17 mouse cellular contexts compared by ENCODE assay signal in the genomic region with DNA sequence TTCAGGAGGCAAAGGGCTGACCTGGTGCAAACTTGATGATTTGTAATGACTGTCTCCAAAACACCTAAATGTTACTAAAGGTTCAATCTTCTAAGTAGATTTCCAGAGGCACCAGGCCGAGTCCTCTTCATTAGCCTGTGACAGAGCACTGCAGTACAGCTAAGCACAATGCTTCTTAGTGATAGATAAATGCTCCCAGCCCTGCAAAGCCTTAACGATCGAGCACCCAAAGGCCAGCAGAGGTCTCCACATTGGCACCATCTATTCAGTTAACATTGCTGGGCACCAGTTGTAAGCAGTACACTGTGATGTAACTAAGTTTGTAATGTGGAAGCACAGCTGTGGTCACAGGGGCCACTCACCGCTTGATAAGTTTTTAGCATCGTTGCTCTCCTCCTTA. TPM values are rescaled to one million over a fixed set of nuclear protein-coding genes. Genes with fewer than 3 reads are reported as not detected.
DNase-seq lines count a peak whose midpoint lies in the region; ATAC-seq and TF ChIP-seq lines count a peak whose summit lies in the region.
"Had no signal": no experiment of that assay in that cellular context is flagged by ENCODE, and none has a peak within 500 bp of the region (broad histone marks: within the 10 kb centered on the region; RNA-seq: fewer than 3 reads in every experiment).

No protein-coding gene starts in this region.

- H3K4me3 ChIP-seq in heart, embryonic 11.5 days (ENCODE audit: low read depth, low read length): no peak overlapping the region
- no peak overlapping the region for H3K4me3 ChIP-seq in liver, adult 2 months (ENCODE audit: insufficient read depth, low read depth, low read length)
- H3K4me3 ChIP-seq in liver, embryonic 12.5 days: no peak overlapping the region
- no peak overlapping the region for H3K4me3 ChIP-seq in stomach, postnatal 0 days (ENCODE audit: low read depth, low read length)
- H3K4me3 ChIP-seq: embryonic facial prominence, embryonic 12.5 days; limb, embryonic 13.5 days; midbrain, embryonic 13.5 days; myocyte had no signal

- no peak overlapping the region for H3K4me2 ChIP-seq in heart, embryonic 11.5 days
- H3K4me2 ChIP-seq in liver, embryonic 12.5 days: no peak overlapping the region
- H3K4me2 ChIP-seq in stomach, postnatal 0 days (replicated peaks; ENCODE audit: low read depth): no peak overlapping the region
- H3K4me2 ChIP-seq: embryonic facial prominence, embryonic 12.5 days; hindbrain, embryonic 14.5 days; limb, embryonic 13.5 days; midbrain, embryonic 13.5 days had no signal

- H3K4me1 ChIP-seq in heart, embryonic 11.5 days (ENCODE audit: control insufficient read depth, insufficient read depth, low read length): peaks cover 21% of the 10 kb centered on the region
- peaks cover 10% of the 10 kb centered on the region for H3K4me1 ChIP-seq in liver, adult 2 months (ENCODE audit: control insufficient read depth, insufficient read depth, low read length)
- 0 out of 2 replicates have a peak, but pooled peaks cover 7% of the 10 kb centered on the region for H3K4me1 ChIP-seq in liver, embryonic 12.5 days
- H3K4me1 ChIP-seq in stomach, postnatal 0 days (replicated peaks; ENCODE audit: control insufficient read depth, insufficient read depth): no peaks in the 10 kb centered on the region; the same call in 1 of the 2 replicates
- H3K4me1 ChIP-seq: midbrain, embryonic 13.5 days had no signal

- no peak overlapping the region for H3K9ac ChIP-seq in heart, embryonic 11.5 days (ENCODE audit: low read depth, low read length)
- H3K9ac ChIP-seq in liver, adult 2 months (ENCODE audit: low read depth, low read length): no peak overlapping the region
- no peak overlapping the region for H3K9ac ChIP-seq in liver, embryonic 12.5 days
- H3K9ac ChIP-seq in stomach, postnatal 0 days (ENCODE audit: low read length): no peak overlapping the region
- H3K9ac ChIP-seq: embryonic facial prominence, embryonic 12.5 days; forebrain, postnatal 0 days; hindbrain, embryonic 14.5 days; limb, embryonic 13.5 days; midbrain, embryonic 13.5 days had no signal

- peak overlapping the region; percentile 55; the same call in 1 of the 2 replicates for H3K27ac ChIP-seq in heart, embryonic 11.5 days (ENCODE audit: low read depth, low read length)
- H3K27ac ChIP-seq in liver, adult 2 months (replicated peaks; ENCODE audit: insufficient read depth, low read depth, low read length): peak overlapping the region; percentile 15; the same call in 1 of the 2 replicates
- no peak overlapping the region for H3K27ac ChIP-seq in liver, embryonic 12.5 days
- peak overlapping the region; percentile 30; the same call in 1 of the 2 replicates for H3K27ac ChIP-seq in stomach, postnatal 0 days (replicated peaks)
- H3K27ac ChIP-seq: embryonic facial prominence, embryonic 12.5 days; hindbrain, embryonic 14.5 days; limb, embryonic 13.5 days; midbrain, embryonic 13.5 days had no signal

- TF ChIP-seq EP300 in stomach, postnatal 0 days (optimal IDR thresholded peaks at IDR 0.05): no peak

- 59% methylated on average over 5 of the region's 5 CpGs for WGBS in heart, embryonic 11.5 days (ENCODE audit: insufficient replicate concordance)
- 44% methylated on average over 5 of the region's 5 CpGs for WGBS in liver, adult 2 months
- WGBS in liver, embryonic 12.5 days (ENCODE audit: insufficient replicate concordance): 58% methylated on average over 5 of the region's 5 CpGs
- WGBS in stomach, postnatal 0 days: 76% methylated on average over 5 of the region's 5 CpGs

- TF ChIP-seq CTCF in liver, adult 2 months (IDR thresholded peaks at IDR 0.05; ENCODE audit: low read depth, low read length): no peak
- no peak for TF ChIP-seq CTCF in stomach, postnatal 0 days (IDR thresholded peaks at IDR 0.05; ENCODE audit: low read depth)

- ATAC-seq in heart, embryonic 11.5 days (replicated peaks; ENCODE audit: insufficient number of reproducible peaks, low FRiP score, low TSS enrichment): no peak
- no peak for ATAC-seq in liver, embryonic 12.5 days
- ATAC-seq in stomach, postnatal 0 days (ENCODE audit: low FRiP score, low TSS enrichment): no peak
- ATAC-seq: forebrain, postnatal 0 days; midbrain, embryonic 13.5 days had no signal

- no peaks in the 10 kb centered on the region for H3K36me3 ChIP-seq in heart, embryonic 11.5 days (ENCODE audit: control insufficient read depth, insufficient read depth, low read length)
- no peaks in the 10 kb centered on the region for H3K36me3 ChIP-seq in liver, adult 2 months (ENCODE audit: control insufficient read depth, insufficient read depth, low read length)
- no peaks in the 10 kb centered on the region for H3K36me3 ChIP-seq in liver, embryonic 12.5 days
- H3K36me3 ChIP-seq in stomach, postnatal 0 days (ENCODE audit: control insufficient read depth, insufficient read depth, low read length): no peaks in the 10 kb centered on the region

- H3K79me2 ChIP-seq in liver, adult 2 months (ENCODE audit: control insufficient read depth, insufficient read depth, low read length): no peaks in the 10 kb centered on the region

- no peaks in the 10 kb centered on the region; the same call in 1 of the 2 replicates for H3K27me3 ChIP-seq in heart, embryonic 11.5 days (ENCODE audit: control insufficient read depth, insufficient read depth, low read length)
- no peaks in the 10 kb centered on the region for H3K27me3 ChIP-seq in liver, adult 2 months (ENCODE audit: control insufficient read depth, insufficient read depth, low read length)
- H3K27me3 ChIP-seq in liver, embryonic 12.5 days (replicated peaks): no peaks in the 10 kb centered on the region
- H3K27me3 ChIP-seq in stomach, postnatal 0 days (ENCODE audit: control insufficient read depth, insufficient read depth, low read length): no peaks in the 10 kb centered on the region
- H3K27me3 ChIP-seq: embryonic facial prominence, embryonic 12.5 days; limb, embryonic 13.5 days; midbrain, embryonic 13.5 days had no signal

- DNase-seq in heart, adult 9 months (ENCODE audit: low spot score in 2 of 2): no peak
- peak; percentile 51 for DNase-seq in liver, adult 2 months (ENCODE audit: extremely low read depth, low read depth, low spot score)
- DNase-seq in thymus, postnatal 4 days: peak; percentile 21
- no peak for DNase-seq in thymus, adult 18-20 months
- DNase-seq in stomach, postnatal 0 days (ENCODE audit: low spot score): no peak
- no peak for DNase-seq in left cerebral cortex, adult 8-10 months (ENCODE audit: low spot score in 2 of 2)
- DNase-seq: cerebellum, adult 2 months; forebrain, postnatal 0 days had no signal

- no peak for TF ChIP-seq POLR2A in liver, adult 2 months (IDR thresholded peaks at IDR 0.05; ENCODE audit: extremely low read depth, insufficient read depth, low read length)

- H3K9me3 ChIP-seq in heart, embryonic 11.5 days (replicated peaks; ENCODE audit: control insufficient read depth, low read length): no peaks in the 10 kb centered on the region
- H3K9me3 ChIP-seq in liver, embryonic 12.5 days (replicated peaks): no peaks in the 10 kb centered on the region
- no peaks in the 10 kb centered on the region for H3K9me3 ChIP-seq in stomach, postnatal 0 days (ENCODE audit: control insufficient read depth, low read length)
- H3K9me3 ChIP-seq: embryonic facial prominence, embryonic 12.5 days; limb, embryonic 13.5 days; midbrain, embryonic 13.5 days had no signal

RNA-seq across cellular contexts. Expression of gene Eif4e3, which starts 22.2 kb away (rescaled TPM):
- polyA plus RNA-seq in heart, embryonic 11.5 days (2014; fragmentation: Nextera tagmentation; extraction: Ambion mirVana): 5.8 and 6.1 TPM in 2 replicates
- 2.7 and 4.1 TPM in 2 replicates for total RNA-seq in liver, adult 2 months (2014; rRNA removed)
- 1.3 and 1.5 TPM in 2 replicates for polyA plus RNA-seq in liver, adult 2 months (2012; rRNA removed)
- polyA plus RNA-seq in liver, embryonic 12.5 days (2016; fragmentation: Nextera tagmentation; extraction: Ambion mirVana): 2.3 and 2.4 TPM in 2 replicates
- polyA plus RNA-seq in stomach, postnatal 0 days (2015; fragmentation: Nextera tagmentation; extraction: Ambion mirVana): 7.8 and 8.3 TPM in 2 replicates
- total RNA-seq in left cerebral cortex, adult 8-10 months (2022): 10 to 100 TPM; 19.5 to 21.7 (median 21.2) TPM
- total RNA-seq: MEL had no signal

RNA-seq across cellular contexts. Expression of gene Gm20696, which starts 22.2 kb away (rescaled TPM):
- 2.1 and 4.0 TPM in 2 replicates for polyA plus RNA-seq in heart, embryonic 11.5 days (2014; fragmentation: Nextera tagmentation; extraction: Ambion mirVana)
- total RNA-seq in liver, adult 2 months (2014; rRNA removed): 6.5 and 6.9 TPM in 2 replicates
- polyA plus RNA-seq in liver, adult 2 months (2012; rRNA removed): 0.02 and 0.26 TPM in 2 replicates
- polyA plus RNA-seq in liver, embryonic 12.5 days (2016; fragmentation: Nextera tagmentation; extraction: Ambion mirVana): 1.4 and 3.0 TPM in 2 replicates
- polyA plus RNA-seq in stomach, postnatal 0 days (2015; fragmentation: Nextera tagmentation; extraction: Ambion mirVana): 1.4 and 1.8 TPM in 2 replicates
- total RNA-seq in left cerebral cortex, adult 8-10 months (2022): 1 to 10 TPM; 7.2 to 9.9 (median 9.3) TPM

RNA-seq across cellular contexts. Expression of gene Gpr27, which starts 48.1 kb away (rescaled TPM):
- 1.2 and 1.4 TPM in 2 replicates for polyA plus RNA-seq in heart, embryonic 11.5 days (2014; fragmentation: Nextera tagmentation; extraction: Ambion mirVana)
- 0.09 and 0.27 TPM in 2 replicates for total RNA-seq in liver, adult 2 months (2014; rRNA removed)
- polyA plus RNA-seq in liver, adult 2 months (2012; rRNA removed): 0.07 TPM in 1 of 2 replicates, not detected in the other
- polyA plus RNA-seq in liver, embryonic 12.5 days (2016; fragmentation: Nextera tagmentation; extraction: Ambion mirVana): 0.23 and 0.39 TPM in 2 replicates
- polyA plus RNA-seq in stomach, postnatal 0 days (2015; fragmentation: Nextera tagmentation; extraction: Ambion mirVana): 2.5 and 2.9 TPM in 2 replicates
- 10 to 100 TPM; 37.6 to 42.5 (median 40.0) TPM for total RNA-seq in left cerebral cortex, adult 8-10 months (2022)
- total RNA-seq: common myeloid progenitor, adult 5-6 weeks; MEL had no signal
- polyA plus RNA-seq: myocyte had no signal

Comparison
In these comparisons a context has a peak if more than half of its experiments do, and no peak if none do; other contexts are left out.
1. DNase-seq: peak in liver, adult 2 months (single experiment) and thymus, postnatal 4 days (single experiment); none in heart, adult 9 months (0 of 2), thymus, adult 18-20 months (0 of 2), stomach, postnatal 0 days (single experiment) and left cerebral cortex, adult 8-10 months (0 of 2).